Mouse (Mus musculus) midbrain, embryonic 13.5 days (tissue): ENCODE measurements around the gene Gcgr. TPM values are rescaled to one million over a fixed set of nuclear protein-coding genes. Genes with fewer than 3 reads are reported as not detected.
"Not testable (repeated sequence)": the region's sequence is repeated elsewhere in the genome, so short reads cannot be mapped to it uniquely, and the experiment has no call there.

Experiments used
- ATAC-seq: fragments of 200-750 bp; cut with Nextera tagmentation; 2 replicates; pipeline ENCODE4 v1.8.0; 2017; ENCODE audit warnings: mild to moderate bottlenecking, moderate TSS enrichment, moderate library complexity
- H3K27ac ChIP-seq: fragments of 300-500 bp; sonication (generic); 2 replicates; pipeline ENCODE4 v1.5.1; 2015; ENCODE audit warnings: inconsistent platforms, mild to moderate bottlenecking, moderate library complexity
- H3K27me3 ChIP-seq: fragments of 300-500 bp; sonication (generic); 2 replicates; pipeline ENCODE4 v1.6.1; 2015; ENCODE audit warnings: mild to moderate bottlenecking, inconsistent platforms
- H3K36me3 ChIP-seq: fragments of 300-500 bp; sonication (generic); 2 replicates; pipeline ENCODE4 v1.6.1; 2015; ENCODE audit warnings: mild to moderate bottlenecking, inconsistent platforms
- H3K4me1 ChIP-seq: fragments of 300-500 bp; sonication (generic); replicated peaks from 2 replicates; pipeline ENCODE4 v1.6.1; 2015; ENCODE audit warnings: inconsistent platforms
- H3K4me2 ChIP-seq: fragments of 300-500 bp; sonication (generic); replicated peaks from 2 replicates; pipeline ENCODE4 v1.6.1; 2015; ENCODE audit warnings: moderate library complexity, mild to moderate bottlenecking, inconsistent platforms
- H3K4me3 ChIP-seq: fragments of 300-500 bp; sonication (generic); replicated peaks from 2 replicates; pipeline ENCODE4 v1.5.1; 2015; ENCODE audit warnings: mild to moderate bottlenecking, inconsistent platforms
- H3K9ac ChIP-seq: fragments of 300-500 bp; sonication (generic); replicated peaks from 2 replicates; pipeline ENCODE4 v1.6.1; 2015; ENCODE audit warnings: mild to moderate bottlenecking, inconsistent platforms
- H3K9me3 ChIP-seq: fragments of 300-500 bp; sonication (generic); 2 replicates; pipeline ENCODE4 v1.6.1; 2016; ENCODE audit warnings: mild to moderate bottlenecking, inconsistent platforms
- WGBS: fragments of 180-500 bp; shearing (Covaris S2); methylation state at CpG from one replicate; pipeline ENCODE4 v1.1.7; 2015; 5-methylcytosine and 5-hydroxymethylcytosine counted together
- polyA plus RNA-seq: library from polyadenylated mRNA; unstranded; fragments of >200 nt; fragmentation: Nextera tagmentation; extraction: Ambion mirVana; gene quantifications from 2 replicates; pipeline ENCODE4 v1.2.1, GENCODE M21; 2015

Gcgr gene
- polyA plus RNA-seq, 1 experiment from 2014 or later: 0.20 TPM

DNA sequence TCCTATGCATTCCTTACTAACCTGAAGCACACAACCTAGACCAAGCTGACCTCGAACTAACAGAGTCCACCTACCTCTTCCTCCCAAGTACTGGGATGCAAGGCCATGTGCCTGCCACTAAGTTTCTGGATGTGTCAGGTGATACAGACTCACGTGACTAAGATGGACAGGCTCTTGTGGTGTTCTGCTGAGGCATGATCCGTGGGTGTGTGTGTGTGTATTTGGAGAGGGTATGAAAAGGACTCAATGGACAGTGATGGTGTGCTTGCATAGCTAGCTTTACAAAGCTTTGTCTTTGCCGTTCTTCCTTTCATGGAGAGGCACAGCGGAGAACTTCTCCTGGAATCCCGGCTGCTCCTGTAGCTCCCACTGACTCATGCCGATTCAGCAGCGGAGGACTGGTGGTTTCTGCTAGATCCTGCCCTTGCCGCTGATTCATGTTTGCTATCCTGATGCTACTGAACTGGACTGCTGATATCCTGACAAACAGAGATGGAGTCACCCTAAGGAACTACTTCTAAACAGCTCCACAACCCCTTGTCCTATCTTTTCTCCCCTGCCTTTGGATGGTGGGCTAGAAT lies 22.1 kb upstream of the Gcgr start:
- no peaks in the 10 kb centered on the region for H3K9me3 ChIP-seq
- no peak for ATAC-seq
- H3K27me3 ChIP-seq: no peaks in the 10 kb centered on the region
- H3K36me3 ChIP-seq: no peaks in the 10 kb centered on the region
- WGBS: 90% methylated on average over 9 of the region's 9 CpGs
- peaks cover 12% of the 10 kb centered on the region; the same call in 1 of the 2 replicates for H3K4me1 ChIP-seq
- no peak overlapping the region for H3K4me3 ChIP-seq
- no peak overlapping the region for H3K27ac ChIP-seq
- no peak overlapping the region for H3K4me2 ChIP-seq
- no peak overlapping the region for H3K9ac ChIP-seq

DNA sequence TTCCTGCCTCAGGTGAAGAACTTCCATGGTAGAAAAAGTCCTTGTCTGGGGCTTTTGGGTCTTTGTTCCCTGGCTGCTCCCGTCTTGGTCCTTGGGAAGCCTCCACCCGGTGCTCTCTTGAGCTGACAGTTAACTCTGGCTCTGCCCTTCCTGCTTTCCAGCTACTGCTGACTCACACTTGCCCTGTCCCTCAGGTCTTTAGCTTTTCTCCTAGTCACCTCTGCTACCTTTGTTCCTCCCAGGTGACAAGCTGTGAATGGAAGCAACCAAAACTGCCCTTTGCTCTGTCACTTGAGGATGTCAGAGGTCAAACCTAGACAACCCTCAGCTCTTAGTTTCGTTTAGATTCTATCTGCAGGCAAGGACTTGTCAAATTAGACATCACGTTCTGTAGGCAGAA lies 20.6 kb upstream of the Gcgr start:
- H3K36me3 ChIP-seq: no peaks in the 10 kb centered on the region
- H3K9ac ChIP-seq: no peak overlapping the region
- H3K9me3 ChIP-seq: no peaks in the 10 kb centered on the region
- H3K4me3 ChIP-seq: no peak overlapping the region
- ATAC-seq: no peak
- WGBS: 41% methylated on average over 4 of the region's 4 CpGs
- H3K4me2 ChIP-seq: no peak overlapping the region; the same call in 1 of the 2 replicates
- H3K4me1 ChIP-seq: peaks cover 12% of the 10 kb centered on the region; the same call in 1 of the 2 replicates
- H3K27me3 ChIP-seq: no peaks in the 10 kb centered on the region
- H3K27ac ChIP-seq: no peak overlapping the region

DNA sequence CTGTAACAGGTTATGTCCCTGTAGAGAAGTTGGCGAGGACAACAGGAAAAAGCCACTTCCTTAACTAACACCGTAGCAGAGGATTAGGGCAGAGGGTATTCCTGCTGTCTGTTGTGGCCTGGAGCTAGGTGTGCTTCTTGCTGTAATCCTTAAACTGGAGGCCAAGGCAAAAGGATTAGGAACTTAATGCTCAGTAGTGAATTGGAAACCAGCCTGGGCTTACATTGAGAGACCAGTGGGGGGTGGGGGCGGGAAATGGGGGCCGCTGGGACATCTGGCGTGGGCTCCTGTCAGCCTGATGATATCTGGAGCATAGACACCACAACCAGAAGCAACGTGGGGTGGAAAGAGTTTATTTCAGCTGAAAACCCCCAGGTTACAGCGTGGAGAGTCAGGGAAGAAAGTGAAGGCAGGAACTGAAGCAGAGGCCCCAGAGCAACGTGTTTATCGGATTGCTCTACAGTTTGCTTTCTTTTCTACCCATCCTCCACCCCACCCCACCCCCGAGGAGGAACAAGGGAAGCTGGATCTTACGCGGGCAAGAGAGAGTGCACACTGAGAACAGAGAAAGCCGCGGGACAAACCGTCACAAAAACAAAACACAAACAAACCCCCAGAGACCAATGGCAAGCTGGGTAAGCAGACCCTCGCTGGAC lies 20.0 kb upstream of the Gcgr start:
- 5% methylated on average over 16 of the region's 16 CpGs for WGBS

DNA sequence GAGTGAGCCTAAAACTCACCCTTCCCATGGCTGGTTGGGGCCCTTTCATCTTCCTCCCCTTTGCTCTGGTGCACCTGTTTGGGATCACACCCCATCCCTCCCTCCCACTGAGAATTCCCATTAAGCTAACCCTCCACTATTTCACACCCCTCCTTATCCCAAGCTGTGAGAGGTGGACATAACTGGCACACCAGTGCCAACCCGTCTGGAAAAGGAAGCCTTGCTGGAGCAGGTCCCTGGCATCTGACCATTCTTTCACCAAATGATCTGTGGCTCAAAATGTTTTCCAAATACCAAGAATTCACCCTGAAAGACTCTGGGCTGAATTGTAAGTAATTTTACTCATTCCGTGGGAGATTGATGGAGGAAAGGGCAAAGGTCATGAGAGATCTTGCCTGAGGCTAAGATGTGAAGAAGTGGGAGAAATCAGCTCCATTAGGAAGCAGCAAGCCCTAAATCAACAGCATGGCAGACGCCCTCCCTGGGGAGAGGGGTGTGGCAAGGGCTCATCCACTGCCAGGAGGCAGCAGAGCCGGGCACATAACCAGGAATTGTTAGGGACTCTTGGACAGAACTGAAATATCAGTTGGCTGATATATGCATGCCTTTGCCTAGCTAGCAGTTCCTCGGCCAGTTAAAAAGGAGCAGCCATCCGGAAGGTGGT lies 17.6 kb upstream of the Gcgr start:
- H3K4me1 ChIP-seq: peaks cover 12% of the 10 kb centered on the region; the same call in 1 of the 2 replicates
- H3K9me3 ChIP-seq: no peaks in the 10 kb centered on the region
- H3K27me3 ChIP-seq: no peaks in the 10 kb centered on the region
- H3K27ac ChIP-seq: no peak overlapping the region
- H3K4me2 ChIP-seq: no peak overlapping the region
- no peaks in the 10 kb centered on the region for H3K36me3 ChIP-seq
- H3K4me3 ChIP-seq: no peak overlapping the region
- no peak overlapping the region for H3K9ac ChIP-seq
- no peak for ATAC-seq
- WGBS: 54% methylated on average over 6 of the region's 6 CpGs

More for the DNA sequence above, 20.0 kb upstream of the Gcgr start:
- Histone ChIP-seq H3K9me3 (no peaks in the 10 kb centered on the region), H3K27ac (peak overlapping the region; percentile 40; the same call in 1 of the 2 replicates), H3K4me3 (no peak overlapping the region; the same call in 1 of the 2 replicates), H3K4me2 (peak overlapping the region; percentile 38), H3K36me3 (no peaks in the 10 kb centered on the region), H3K4me1 (peaks cover 12% of the 10 kb centered on the region; the same call in 1 of the 2 replicates), H3K27me3 (no peaks in the 10 kb centered on the region), H3K9ac (no peak overlapping the region)
- no peak for ATAC-seq

DNA sequence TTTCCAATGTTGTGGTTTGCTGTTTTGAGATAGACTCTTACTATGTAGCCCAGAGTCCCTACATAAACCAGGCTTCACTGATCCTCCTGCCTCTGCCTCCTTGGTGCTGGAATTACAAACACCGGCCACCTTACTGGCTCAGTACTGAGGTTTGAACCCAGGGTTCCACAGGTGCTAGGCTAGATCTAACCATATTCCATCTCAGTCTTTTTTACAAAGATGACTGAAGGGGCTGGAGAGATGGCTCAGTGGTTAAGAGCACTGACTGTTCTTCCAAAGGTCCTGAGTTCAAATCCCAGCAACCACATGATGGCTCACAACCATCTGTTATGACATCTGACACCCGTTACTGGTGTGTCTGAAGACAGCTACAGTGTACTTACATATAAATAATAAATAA lies 16.2 kb upstream of the Gcgr start:
- ATAC-seq, H3K4me3 ChIP-seq, H3K27ac ChIP-seq, H3K27me3 ChIP-seq, H3K9ac ChIP-seq, H3K4me2 ChIP-seq, H3K36me3 ChIP-seq, H3K9me3 ChIP-seq: not testable (repeated sequence)
- WGBS: 97% methylated on average over 2 of the region's 2 CpGs
- peaks cover 12% of the 10 kb centered on the region; the same call in 1 of the 2 replicates for H3K4me1 ChIP-seq

DNA sequence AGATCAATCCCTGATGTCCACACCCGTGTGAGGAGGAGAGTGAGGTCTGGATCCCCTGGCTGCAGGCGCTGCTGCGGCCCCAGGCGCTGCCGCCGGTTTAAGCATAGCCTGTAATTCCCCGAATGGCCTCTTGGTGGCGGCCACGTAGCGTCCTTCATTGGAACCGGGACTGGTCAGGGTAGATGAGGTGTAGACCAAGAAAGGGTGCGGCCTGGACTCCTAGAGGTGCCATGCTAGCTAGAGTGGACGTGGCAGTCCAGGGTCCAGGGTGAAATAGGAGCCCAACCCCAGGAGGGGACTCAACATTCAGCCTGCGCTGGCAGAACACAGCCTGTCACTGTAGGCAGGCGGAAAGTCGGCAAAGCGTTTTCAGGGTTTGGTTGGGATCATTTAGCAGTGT lies 14.9 kb upstream of the Gcgr start:
- no peak overlapping the region for H3K4me2 ChIP-seq
- no peak overlapping the region for H3K27ac ChIP-seq
- H3K9ac ChIP-seq: no peak overlapping the region
- peaks cover 5% of the 10 kb centered on the region; the same call in 1 of the 2 replicates for H3K4me1 ChIP-seq
- H3K36me3 ChIP-seq: no peaks in the 10 kb centered on the region
- H3K9me3 ChIP-seq: no peaks in the 10 kb centered on the region
- 16% methylated on average over 17 of the region's 17 CpGs for WGBS
- no peak overlapping the region for H3K4me3 ChIP-seq
- no peaks in the 10 kb centered on the region for H3K27me3 ChIP-seq
- ATAC-seq: peak; percentile 79

DNA sequence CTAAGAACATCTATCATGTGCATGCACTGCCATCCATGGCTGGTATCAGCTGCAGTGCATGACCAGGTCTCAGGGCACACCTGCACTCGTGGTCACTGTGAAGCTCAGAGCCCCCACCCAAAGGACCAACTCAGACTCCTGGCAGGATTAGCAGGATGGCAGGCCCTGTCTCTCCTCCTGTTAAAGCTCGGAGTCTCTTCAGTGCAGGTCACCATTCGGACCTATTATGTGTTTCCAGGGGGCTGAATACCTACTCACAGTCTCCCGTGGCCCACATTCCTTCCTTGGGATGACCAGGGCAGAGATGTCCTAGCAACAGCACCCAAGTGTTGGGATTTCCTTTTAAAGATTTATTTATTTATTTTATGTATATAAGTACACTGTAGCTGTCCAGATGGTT lies 13.4 kb upstream of the Gcgr start:
- Histone ChIP-seq H3K9me3 (no peaks in the 10 kb centered on the region), H3K27me3 (no peaks in the 10 kb centered on the region), H3K27ac (no peak overlapping the region), H3K4me2 (no peak overlapping the region), H3K9ac (no peak overlapping the region), H3K36me3 (no peaks in the 10 kb centered on the region), H3K4me1 (no peaks in the 10 kb centered on the region), H3K4me3 (no peak overlapping the region)
- no peak for ATAC-seq
- WGBS: 71% methylated on average over 4 of the region's 4 CpGs

DNA sequence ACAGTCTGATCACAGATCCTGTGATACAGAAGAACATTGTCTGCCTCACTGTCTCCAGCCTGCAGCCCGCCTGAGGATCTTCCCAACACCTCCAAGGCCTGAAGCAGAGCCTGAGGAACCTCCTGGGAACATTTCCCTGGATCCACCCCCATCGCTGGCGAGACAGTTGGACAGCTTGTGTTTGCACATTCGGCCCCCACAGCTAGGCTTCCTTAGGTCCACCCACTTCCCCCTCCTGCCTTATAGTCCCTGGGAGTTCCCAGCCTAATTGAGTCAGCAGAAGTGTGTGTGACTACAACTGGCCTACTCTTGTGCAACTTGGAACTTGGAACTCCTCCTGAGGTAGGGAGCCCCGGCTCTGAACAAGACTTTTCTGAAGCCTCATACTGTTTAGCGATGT lies 12.5 kb upstream of the Gcgr start:
- no peak overlapping the region for H3K4me2 ChIP-seq
- 70% methylated on average over 6 of the region's 6 CpGs for WGBS
- ATAC-seq: no peak

DNA sequence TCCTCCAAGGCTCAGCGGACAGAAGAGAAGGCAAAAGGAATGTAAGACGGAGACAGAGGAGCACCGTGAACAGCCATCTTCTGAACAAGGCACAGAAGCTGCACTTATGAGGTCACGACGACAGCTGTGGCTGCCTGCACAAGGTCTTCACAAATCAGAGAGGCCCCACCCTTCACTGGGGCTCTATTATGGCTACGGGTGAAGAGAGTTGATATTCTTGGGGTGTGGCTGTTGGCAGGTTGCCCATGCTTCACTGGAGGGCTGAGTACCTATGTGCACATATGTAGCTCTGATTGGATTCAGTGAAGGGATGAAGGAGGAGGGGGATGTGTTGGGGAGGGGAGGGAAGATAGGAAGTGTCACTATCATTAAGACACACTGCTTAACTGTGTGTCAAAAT lies 11.9 kb upstream of the Gcgr start:
- no peaks in the 10 kb centered on the region for H3K27me3 ChIP-seq
- H3K4me2 ChIP-seq: no peak overlapping the region
- H3K9me3 ChIP-seq: no peaks in the 10 kb centered on the region
- no peaks in the 10 kb centered on the region for H3K4me1 ChIP-seq
- ATAC-seq: no peak
- no peaks in the 10 kb centered on the region for H3K36me3 ChIP-seq
- WGBS: 80% methylated on average over 6 of the region's 6 CpGs
- H3K27ac ChIP-seq: no peak overlapping the region
- no peak overlapping the region for H3K9ac ChIP-seq
- H3K4me3 ChIP-seq: no peak overlapping the region

More for the DNA sequence above, 12.5 kb upstream of the Gcgr start:
- Histone ChIP-seq H3K36me3 (no peaks in the 10 kb centered on the region), H3K4me3 (no peak overlapping the region), H3K9me3 (no peaks in the 10 kb centered on the region), H3K27ac (no peak overlapping the region), H3K27me3 (no peaks in the 10 kb centered on the region), H3K9ac (no peak overlapping the region), H3K4me1 (no peaks in the 10 kb centered on the region)

DNA sequence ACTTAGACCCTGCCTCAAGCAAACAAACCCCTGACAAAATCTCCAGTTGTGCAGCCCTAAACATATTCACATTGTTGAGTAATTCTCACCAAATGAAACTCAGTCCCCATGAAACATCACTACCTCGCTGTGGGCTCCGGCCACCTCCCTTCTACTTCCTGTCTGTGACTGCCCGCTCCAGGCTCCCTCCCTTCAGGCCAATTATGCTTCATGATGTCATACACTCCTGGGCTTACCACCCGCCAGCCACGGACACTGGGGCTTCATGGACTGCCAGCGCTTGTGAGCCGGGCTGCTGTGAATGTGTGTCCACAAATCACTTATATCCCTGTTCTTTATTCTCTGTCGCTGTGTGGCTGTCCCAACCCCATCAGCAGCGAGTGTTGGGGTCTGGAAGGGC lies 10.8 kb upstream of the Gcgr start:
- Histone ChIP-seq H3K27ac (no peak overlapping the region), H3K4me1 (no peaks in the 10 kb centered on the region), H3K36me3 (no peaks in the 10 kb centered on the region), H3K27me3 (no peaks in the 10 kb centered on the region), H3K9ac (0 out of 2 replicates have a peak overlapping the region, but pooled peaks have one; percentile 2), H3K9me3 (no peaks in the 10 kb centered on the region), H3K4me2 (no peak overlapping the region), H3K4me3 (no peak overlapping the region)
- WGBS: 58% methylated on average over 9 of the region's 9 CpGs
- no peak for ATAC-seq

DNA sequence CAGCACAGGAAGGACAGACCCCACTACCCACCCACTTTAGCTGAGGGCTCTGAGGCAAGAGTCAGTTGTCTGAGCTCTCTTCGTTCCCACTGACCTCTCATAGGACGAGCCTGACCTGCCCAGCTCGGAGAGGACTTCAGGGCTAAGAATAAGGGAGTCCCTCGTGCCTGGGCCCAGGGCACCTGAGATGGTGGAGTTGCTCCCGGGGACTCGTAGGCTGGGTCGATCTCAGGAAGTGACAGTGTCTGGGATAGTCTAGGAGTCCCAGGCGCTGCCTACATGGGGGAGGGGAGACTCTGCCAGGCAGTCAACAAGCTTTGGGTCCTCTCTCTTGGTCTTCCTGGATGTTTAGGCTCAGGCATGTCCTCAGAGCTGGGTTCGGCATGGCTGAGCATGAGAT lies 10.0 kb upstream of the Gcgr start:
- 84% methylated on average over 9 of the region's 9 CpGs for WGBS
- ATAC-seq: no peak
- Histone ChIP-seq H3K4me1 (no peaks in the 10 kb centered on the region), H3K9ac (no peak overlapping the region), H3K36me3 (no peaks in the 10 kb centered on the region), H3K9me3 (no peaks in the 10 kb centered on the region), H3K4me2 (no peak overlapping the region), H3K4me3 (no peak overlapping the region), H3K27me3 (no peaks in the 10 kb centered on the region), H3K27ac (no peak overlapping the region)

DNA sequence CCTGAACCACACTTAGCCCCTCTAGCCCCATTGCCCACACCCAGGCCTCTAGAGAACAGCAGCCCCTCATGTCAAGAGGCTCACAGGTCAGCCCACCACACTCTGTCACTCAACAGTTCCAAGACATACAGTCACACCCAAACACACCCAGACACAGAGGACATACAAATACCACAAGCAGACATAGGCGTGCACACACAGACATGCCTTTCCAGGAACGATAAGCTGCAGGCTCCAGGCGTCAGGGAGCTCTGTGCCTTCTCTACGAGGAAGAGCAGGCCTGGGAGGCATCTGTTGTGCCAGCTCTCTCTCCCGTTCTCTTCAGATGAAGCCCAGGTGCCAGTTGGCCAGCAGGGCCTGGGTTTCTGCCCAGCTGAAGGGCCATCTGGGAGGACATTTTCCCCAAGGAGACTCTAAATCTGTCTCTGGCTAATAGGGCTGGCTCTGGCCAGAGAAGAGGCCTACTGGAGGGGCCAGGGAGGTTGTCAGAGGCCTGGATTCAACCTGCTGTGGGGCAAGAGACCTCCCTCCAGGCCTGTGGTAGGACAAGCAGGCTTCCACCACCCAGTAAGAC lies 9.4 kb upstream of the Gcgr start:
- no peaks in the 10 kb centered on the region for H3K36me3 ChIP-seq
- H3K27ac ChIP-seq: no peak overlapping the region
- H3K9ac ChIP-seq: no peak overlapping the region
- H3K4me2 ChIP-seq: no peak overlapping the region
- no peak overlapping the region for H3K4me3 ChIP-seq
- H3K27me3 ChIP-seq: no peaks in the 10 kb centered on the region
- no peaks in the 10 kb centered on the region for H3K4me1 ChIP-seq
- no peak for ATAC-seq
- WGBS: 85% methylated on average over 5 of the region's 5 CpGs
- no peaks in the 10 kb centered on the region for H3K9me3 ChIP-seq
